Comparison of ENCODE assay signal across 8 mouse cellular contexts in genomic region chr5:134341321-134341720, GRCm38 (mm10). TPM values are rescaled to one million over a fixed set of nuclear protein-coding genes. Genes with fewer than 3 reads are reported as not detected.
DNase-seq lines count a peak whose midpoint lies in the region; ATAC-seq and TF ChIP-seq lines count a peak whose summit lies in the region.

No protein-coding gene starts in this region.

- no peaks in the 10 kb centered on the region for H3K9me3 ChIP-seq in neural tube, embryonic 15.5 days (replicated peaks)

- WGBS in cerebellum, adult 2 months, result 50% methylated on average over 10 of the region's 10 CpGs
- WGBS in neural tube, embryonic 15.5 days, result 72% methylated on average over 10 of the region's 10 CpGs

- H3K9ac ChIP-seq in neural tube, embryonic 15.5 days (replicated peaks), result no peak overlapping the region

- DNase-seq in cerebellum, adult 2 months, result no peak
- no peak for DNase-seq in cerebellum, adult 11-12 months
- DNase-seq in left cerebral cortex, postnatal 4 days, result peak; percentile 26
- DNase-seq in left cerebral cortex, postnatal 36 days (ENCODE audit: low spot score in 2 of 2), result no peak
- DNase-seq in Muller cell, postnatal 12 days (ENCODE audit: inconsistent ontology term), result peak; percentile 26
- DNase-seq in lung, postnatal 36 days, result peak; percentile 28
- no peak for DNase-seq in frontal cortex, adult 2 months (ENCODE audit: extremely low spot score in 1 of 2, low spot score in 1 of 2)

- no peaks in the 10 kb centered on the region for H3K4me1 ChIP-seq in cerebellum, adult 2 months (ENCODE audit: control insufficient read depth, insufficient read depth, low read length)
- no peaks in the 10 kb centered on the region for H3K4me1 ChIP-seq in neural tube, embryonic 15.5 days

- no peak overlapping the region for H3K4me2 ChIP-seq in neural tube, embryonic 15.5 days

- H3K27me3 ChIP-seq in cerebellum, adult 2 months (ENCODE audit: control insufficient read depth, insufficient read depth, low read length), result no peaks in the 10 kb centered on the region
- H3K27me3 ChIP-seq in neural tube, embryonic 15.5 days (replicated peaks), result no peaks in the 10 kb centered on the region

- no peak overlapping the region for H3K27ac ChIP-seq in cerebellum, adult 2 months (ENCODE audit: insufficient read depth, low read length)
- H3K27ac ChIP-seq in neural tube, embryonic 15.5 days (replicated peaks), result no peak overlapping the region

- no peak for ATAC-seq in neural tube, embryonic 15.5 days (ENCODE audit: low FRiP score)

- no peaks in the 10 kb centered on the region for H3K36me3 ChIP-seq in neural tube, embryonic 15.5 days

- intact Hi-C loops in left cerebral cortex, postnatal 4 days (cut with DNase I), result loop anchor here (5.0 kb wide), 1 partner anchor 159 kb away; the partner anchor contains the start of gene Gtf2ird2
- intact Hi-C loops in left cerebral cortex, postnatal 36 days (cut with DNase I), result loop anchor here (10.0 kb wide), 1 partner anchor 67 kb away; no protein-coding TSS in a partner anchor

- H3K4me3 ChIP-seq in cerebellum, adult 2 months (replicated peaks; ENCODE audit: insufficient read depth, low read depth, low read length), result no peak overlapping the region
- H3K4me3 ChIP-seq in neural tube, embryonic 15.5 days (replicated peaks), result no peak overlapping the region

- TF ChIP-seq CTCF in cerebellum, adult 2 months (IDR thresholded peaks at IDR 0.05; ENCODE audit: borderline replicate concordance, insufficient read depth, low read depth, low read length), result peak; percentile 33; the same call in 1 of the 2 replicates

- TF ChIP-seq POLR2A in cerebellum, adult 2 months (IDR thresholded peaks at IDR 0.05; ENCODE audit: borderline replicate concordance, insufficient read depth, low read length), result no peak

RNA-seq across cellular contexts. Expression of gene Gtf2i, which starts 26.8 kb away (rescaled TPM):
- 154 and 157 TPM in 2 replicates for polyA plus RNA-seq in cerebellum, adult 2 months (2012; rRNA removed)
- 100 to 1,000 TPM; 172 to 181 TPM for total RNA-seq in left cerebral cortex, postnatal 4 days (2021)
- total RNA-seq in left cerebral cortex, postnatal 36 days (2021), result 100 to 1,000 TPM; 212 to 223 TPM
- polyA plus RNA-seq in frontal cortex, adult 2 months (2012; rRNA removed), result 168 and 188 TPM in 2 replicates
- 136 and 143 TPM in 2 replicates for polyA plus RNA-seq in neural tube, embryonic 15.5 days (2015; fragmentation: Nextera tagmentation; extraction: Ambion mirVana)

Comparison
In these comparisons a context has a peak if more than half of its experiments do, and no peak if none do; other contexts are left out.
1. DNase-seq: peak in left cerebral cortex, postnatal 4 days (single experiment), Muller cell, postnatal 12 days (single experiment) and lung, postnatal 36 days (single experiment); none in cerebellum, adult 2 months (0 of 2), cerebellum, adult 11-12 months (single experiment), left cerebral cortex, postnatal 36 days (0 of 2) and frontal cortex, adult 2 months (0 of 2).